Mouse (Mus musculus) adipocyte (in vitro differentiated cells): ENCODE results near the gene Snx22.
A peak's percentile ranks its signal among the peaks of the same experiment; 100 is the strongest.

Experiments used
- DNase-seq: peaks from one replicate; pipeline ENCODE4 v3.0.0-alpha.2; 2016; ENCODE audit warnings: low spot score

The Snx22 gene

GRCm38 (mm10) chr9:66068971-66069391 lies 538 bp downstream of the Snx22 start:
- no peak for DNase-seq

GRCm38 (mm10) chr9:66068056-66068455 lies 1.5 kb downstream of the Snx22 start:
- no peak for DNase-seq

GRCm38 (mm10) chr9:66067542-66067941 lies 2.0 kb downstream of the Snx22 start:
- peak; percentile 60 for DNase-seq

GRCm38 (mm10) chr9:66066791-66067190 lies 2.7 kb downstream of the Snx22 start:
- no peak for DNase-seq

GRCm38 (mm10) chr9:66064316-66064715 lies 5.2 kb downstream of the Snx22 start:
- DNase-seq, result no peak

GRCm38 (mm10) chr9:66063446-66063845 lies 6.1 kb downstream of the Snx22 start:
- no peak for DNase-seq

- DNase-seq, result no peak
Measured at GRCm38 (mm10) chr9:66061656-66062055, 7.9 kb downstream of the Snx22 start.

GRCm38 (mm10) chr9:66060986-66061385 lies 8.5 kb downstream of the Snx22 start:
- no peak for DNase-seq

GRCm38 (mm10) chr9:66060308-66060647 lies 9.2 kb downstream of the Snx22 start:
- no peak for DNase-seq

- DNase-seq, result peak; percentile 94
Measured at GRCm38 (mm10) chr9:66059583-66060307, 9.8 kb downstream of the Snx22 start, which contains the start of gene Ppib. TSS of gene Ppib (plus strand) at chr9:66060222.

GRCm38 (mm10) chr9:66053620-66054019 lies 15.9 kb downstream of the Snx22 start:
- DNase-seq, result no peak

GRCm38 (mm10) chr9:66052731-66053130 lies 16.8 kb downstream of the Snx22 start:
- DNase-seq, result peak; percentile 68

GRCm38 (mm10) chr9:66051493-66051892 lies 18.0 kb downstream of the Snx22 start:
- DNase-seq, result no peak

GRCm38 (mm10) chr9:66049931-66050601 lies 19.5 kb downstream of the Snx22 start:
- no peak for DNase-seq

- no peak for DNase-seq
Measured at GRCm38 (mm10) chr9:66043241-66043640, 26.3 kb downstream of the Snx22 start.

GRCm38 (mm10) chr9:66042331-66042730 lies 27.2 kb downstream of the Snx22 start:
- DNase-seq, result no peak

GRCm38 (mm10) chr9:66040801-66041200 lies 28.7 kb downstream of the Snx22 start:
- DNase-seq, result no peak

- DNase-seq, result no peak
Measured at GRCm38 (mm10) chr9:66039290-66039689, 30.2 kb downstream of the Snx22 start.

GRCm38 (mm10) chr9:66038581-66038980 lies 30.9 kb downstream of the Snx22 start:
- no peak for DNase-seq

GRCm38 (mm10) chr9:66038082-66038481 lies 31.4 kb downstream of the Snx22 start:
- DNase-seq, result no peak

- DNase-seq, result no peak
Measured at GRCm38 (mm10) chr9:66020601-66021000, 48.9 kb downstream of the Snx22 start.
